Comparison of ENCODE assay signal across 24 mouse cellular contexts in genomic region chr9:22789380-22790168, GRCm38 (mm10).
DNase-seq lines count a peak whose midpoint lies in the region; ATAC-seq and TF ChIP-seq lines count a peak whose summit lies in the region.
"Had no signal": no experiment of that assay in that cellular context is flagged by ENCODE, and none has a peak within 500 bp of the region (broad histone marks: within the 10 kb centered on the region; RNA-seq: fewer than 3 reads in every experiment).

No protein-coding gene starts in this region.

- H3K27me3 ChIP-seq in embryonic facial prominence, embryonic 11.5 days (ENCODE audit: control insufficient read depth, insufficient read depth, low read length): no peaks in the 10 kb centered on the region
- H3K27me3 ChIP-seq in embryonic facial prominence, embryonic 10.5 days (replicated peaks; ENCODE audit: low read depth, poor library complexity, severe bottlenecking): no peaks in the 10 kb centered on the region
- H3K27me3 ChIP-seq in hindbrain, embryonic 16.5 days (replicated peaks; ENCODE audit: control insufficient read depth, insufficient read depth, low read length): no peaks in the 10 kb centered on the region
- no peaks in the 10 kb centered on the region for H3K27me3 ChIP-seq in hindbrain, embryonic 12.5 days
- no peaks in the 10 kb centered on the region for H3K27me3 ChIP-seq in limb, embryonic 14.5 days (ENCODE audit: control insufficient read depth, insufficient read depth, low read length)
- H3K27me3 ChIP-seq: embryonic facial prominence, embryonic 15.5 days; forebrain, embryonic 12.5 days; neural tube, embryonic 12.5 days had no signal

- peak; percentile 33 for DNase-seq in embryonic facial prominence, embryonic 11.5 days (ENCODE audit: low spot score)
- DNase-seq in embryonic facial prominence, embryonic 10.5 days (ENCODE audit: low spot score): no peak
- peak; percentile 23 for DNase-seq in NIH3T3 (ENCODE audit: low read depth)
- DNase-seq in limb, embryonic 14.5 days (ENCODE audit: low spot score): peak; percentile 42
- no peak for DNase-seq in T-cell, adult 2 months (ENCODE audit: low spot score)
- DNase-seq in testis, postnatal 10 days (ENCODE audit: low spot score): no peak
- DNase-seq: cerebellum, adult 9-11 months; heart, postnatal 10 days; layer of hippocampus, postnatal 36 days; lung, adult 2 months; spleen, adult 18-20 months; thymus, adult 2 months had no signal

- H3K4me3 ChIP-seq in embryonic facial prominence, embryonic 11.5 days (ENCODE audit: low read depth, low read length): no peak overlapping the region
- H3K4me3 ChIP-seq in embryonic facial prominence, embryonic 10.5 days: no peak overlapping the region
- no peak overlapping the region for H3K4me3 ChIP-seq in hindbrain, embryonic 16.5 days (ENCODE audit: low read length)
- H3K4me3 ChIP-seq in hindbrain, embryonic 12.5 days: no peak overlapping the region
- no peak overlapping the region for H3K4me3 ChIP-seq in limb, embryonic 14.5 days (replicated peaks; ENCODE audit: low read length)
- H3K4me3 ChIP-seq: embryonic facial prominence, embryonic 15.5 days; forebrain, embryonic 12.5 days; kidney, embryonic 15.5 days; liver, embryonic 12.5 days; megakaryocyte, embryonic 14.5 days; neural tube, embryonic 12.5 days had no signal

- no peak overlapping the region for H3K27ac ChIP-seq in embryonic facial prominence, embryonic 11.5 days (replicated peaks; ENCODE audit: low read depth, low read length)
- H3K27ac ChIP-seq in embryonic facial prominence, embryonic 10.5 days (replicated peaks): no peak overlapping the region
- no peak overlapping the region for H3K27ac ChIP-seq in hindbrain, embryonic 16.5 days (ENCODE audit: low read depth, low read length)
- no peak overlapping the region for H3K27ac ChIP-seq in hindbrain, embryonic 12.5 days
- H3K27ac ChIP-seq in limb, embryonic 14.5 days (replicated peaks; ENCODE audit: low read depth, low read length): no peak overlapping the region
- H3K27ac ChIP-seq: embryonic facial prominence, embryonic 15.5 days; forebrain, embryonic 12.5 days; hindbrain, embryonic 14.5 days; kidney, embryonic 15.5 days; liver, embryonic 12.5 days; neural tube, embryonic 12.5 days had no signal

- TF ChIP-seq POLR2A in limb, embryonic 14.5 days (IDR thresholded peaks at IDR 0.05; ENCODE audit: borderline replicate concordance, extremely low read depth, insufficient read depth, insufficient read length): no peak

- H3K36me3 ChIP-seq in embryonic facial prominence, embryonic 11.5 days (replicated peaks; ENCODE audit: control insufficient read depth, insufficient read depth, low read depth, low read length): no peaks in the 10 kb centered on the region
- H3K36me3 ChIP-seq in embryonic facial prominence, embryonic 10.5 days (replicated peaks): no peaks in the 10 kb centered on the region
- no peaks in the 10 kb centered on the region for H3K36me3 ChIP-seq in hindbrain, embryonic 16.5 days (ENCODE audit: control insufficient read depth, insufficient read depth, low read length)
- H3K36me3 ChIP-seq in hindbrain, embryonic 12.5 days: no peaks in the 10 kb centered on the region
- H3K36me3 ChIP-seq in limb, embryonic 14.5 days (ENCODE audit: control insufficient read depth, insufficient read depth, low read length): no peaks in the 10 kb centered on the region
- H3K36me3 ChIP-seq: embryonic facial prominence, embryonic 15.5 days; forebrain, embryonic 12.5 days; kidney, embryonic 15.5 days; liver, embryonic 12.5 days; neural tube, embryonic 12.5 days had no signal

- no peak for ATAC-seq in embryonic facial prominence, embryonic 11.5 days (replicated peaks; ENCODE audit: insufficient number of reproducible peaks, low FRiP score, low TSS enrichment, low read depth)
- peak; percentile 56 for ATAC-seq in hindbrain, embryonic 16.5 days
- no peak for ATAC-seq in hindbrain, embryonic 12.5 days (ENCODE audit: low FRiP score)
- ATAC-seq in limb, embryonic 14.5 days (ENCODE audit: low FRiP score, low read depth): peak; percentile 60
- ATAC-seq: CD4-positive, CD25-positive, alpha-beta regulatory T cell, adult 4 months; intestine, postnatal 0 days; liver, embryonic 12.5 days had no signal

- no peaks in the 10 kb centered on the region for H3K9me3 ChIP-seq in embryonic facial prominence, embryonic 11.5 days (replicated peaks; ENCODE audit: control insufficient read depth, low read length)
- no peaks in the 10 kb centered on the region for H3K9me3 ChIP-seq in embryonic facial prominence, embryonic 10.5 days
- H3K9me3 ChIP-seq in hindbrain, embryonic 16.5 days (ENCODE audit: control insufficient read depth, low read length): no peaks in the 10 kb centered on the region
- no peaks in the 10 kb centered on the region for H3K9me3 ChIP-seq in hindbrain, embryonic 12.5 days (replicated peaks)
- no peaks in the 10 kb centered on the region for H3K9me3 ChIP-seq in limb, embryonic 14.5 days (ENCODE audit: control insufficient read depth, low read length)
- H3K9me3 ChIP-seq: embryonic facial prominence, embryonic 15.5 days; forebrain, embryonic 12.5 days; kidney, embryonic 15.5 days; liver, embryonic 12.5 days; megakaryocyte, embryonic 14.5 days; neural tube, embryonic 12.5 days had no signal

- H3K4me1 ChIP-seq in embryonic facial prominence, embryonic 11.5 days (ENCODE audit: control insufficient read depth, insufficient read depth, low read length): no peaks in the 10 kb centered on the region
- H3K4me1 ChIP-seq in embryonic facial prominence, embryonic 10.5 days: peaks cover 26% of the 10 kb centered on the region
- no peaks in the 10 kb centered on the region for H3K4me1 ChIP-seq in hindbrain, embryonic 16.5 days (ENCODE audit: control insufficient read depth, insufficient read depth, low read depth, low read length)
- H3K4me1 ChIP-seq in hindbrain, embryonic 12.5 days: 0 out of 2 replicates have a peak, but pooled peaks cover 5% of the 10 kb centered on the region
- peaks cover 29% of the 10 kb centered on the region for H3K4me1 ChIP-seq in limb, embryonic 14.5 days (ENCODE audit: control insufficient read depth, insufficient read depth, low read length)
- H3K4me1 ChIP-seq: liver, embryonic 12.5 days; neural tube, embryonic 12.5 days had no signal

- no peak overlapping the region for H3K9ac ChIP-seq in embryonic facial prominence, embryonic 11.5 days (replicated peaks; ENCODE audit: low read length)
- no peak overlapping the region for H3K9ac ChIP-seq in hindbrain, embryonic 16.5 days (ENCODE audit: low read depth, low read length)
- no peak overlapping the region for H3K9ac ChIP-seq in hindbrain, embryonic 12.5 days
- no peak overlapping the region for H3K9ac ChIP-seq in limb, embryonic 14.5 days (ENCODE audit: low read depth, low read length, severe bottlenecking)
- H3K9ac ChIP-seq: embryonic facial prominence, embryonic 15.5 days; forebrain, embryonic 12.5 days; hindbrain, embryonic 14.5 days; kidney, embryonic 15.5 days; liver, embryonic 12.5 days; neural tube, embryonic 12.5 days had no signal

- no peak overlapping the region for H3K4me2 ChIP-seq in embryonic facial prominence, embryonic 11.5 days (ENCODE audit: low read depth, low read length)
- no peak overlapping the region for H3K4me2 ChIP-seq in hindbrain, embryonic 16.5 days (ENCODE audit: low read length)
- H3K4me2 ChIP-seq in hindbrain, embryonic 12.5 days (replicated peaks): no peak overlapping the region
- no peak overlapping the region for H3K4me2 ChIP-seq in limb, embryonic 14.5 days (replicated peaks; ENCODE audit: low read depth, low read length, severe bottlenecking)
- H3K4me2 ChIP-seq: embryonic facial prominence, embryonic 15.5 days; forebrain, embryonic 12.5 days; heart, embryonic 11.5 days; hindbrain, embryonic 14.5 days; kidney, embryonic 15.5 days; liver, embryonic 12.5 days; neural tube, embryonic 12.5 days had no signal

- 69% methylated on average over 9 of the region's 9 CpGs for WGBS in embryonic facial prominence, embryonic 11.5 days
- WGBS in embryonic facial prominence, embryonic 10.5 days: 81% methylated on average over 9 of the region's 9 CpGs
- 70% methylated on average over 9 of the region's 9 CpGs for WGBS in hindbrain, embryonic 16.5 days
- 81% methylated on average over 9 of the region's 9 CpGs for WGBS in hindbrain, embryonic 12.5 days
- WGBS in limb, embryonic 14.5 days: 35% methylated on average over 9 of the region's 9 CpGs

Comparison
In these comparisons a context has a peak if more than half of its experiments do, and no peak if none do; other contexts are left out.
1. ATAC-seq: peak in hindbrain, embryonic 16.5 days (single experiment) and limb, embryonic 14.5 days (single experiment); none in embryonic facial prominence, embryonic 11.5 days (single experiment) and hindbrain, embryonic 12.5 days (single experiment).
2. DNase-seq: peak in embryonic facial prominence, embryonic 11.5 days (single experiment), NIH3T3 (single experiment) and limb, embryonic 14.5 days (single experiment); none in embryonic facial prominence, embryonic 10.5 days (single experiment), T-cell, adult 2 months (single experiment) and testis, postnatal 10 days (single experiment).